Mouse (Mus musculus): ENCODE results near the gene Wfdc1.

- TF ChIP-seq CTCF (IDR thresholded peaks at IDR 0.05; ENCODE audit: borderline replicate concordance, control insufficient read depth, extremely low read depth, insufficient read depth, low read length, poor library complexity), result no peak
- no peak for TF ChIP-seq POLR2A (IDR thresholded peaks at IDR 0.05; ENCODE audit: control insufficient read depth, extremely low read depth, insufficient read depth, low read length, poor library complexity)
Observed at GRCm38 (mm10) chr8:119637381-119637780, 28.8 kb upstream of the Wfdc1 start.

All from thymus, adult 2 months (tissue).